7 mouse cellular contexts compared by ENCODE assay signal in the genomic region with DNA sequence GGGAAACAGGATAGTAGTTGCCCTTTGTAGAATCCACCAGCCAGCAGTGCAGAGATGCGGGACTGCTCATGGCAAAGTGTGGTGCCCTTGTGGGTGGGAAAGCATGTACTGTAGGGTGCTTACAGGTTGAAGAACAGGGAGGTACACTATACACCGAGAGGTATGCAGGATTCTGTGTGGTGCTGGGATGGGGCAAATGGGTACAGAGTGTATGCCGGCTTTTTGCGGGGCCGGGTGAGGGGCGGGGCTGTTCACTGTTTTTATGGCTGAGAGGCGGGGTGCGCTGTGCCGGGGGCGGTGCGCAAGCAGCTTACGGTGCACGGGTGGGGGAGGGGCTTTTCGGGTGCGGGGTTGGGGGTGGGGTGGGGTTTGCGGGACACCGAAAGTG. TPM values are rescaled to one million over a fixed set of nuclear protein-coding genes. Genes with fewer than 3 reads are reported as not detected.
A peak's percentile ranks its signal among the peaks of the same experiment; 100 is the strongest.
DNase-seq lines count a peak whose midpoint lies in the region; ATAC-seq lines count a peak whose summit lies in the region.

Gene Mrpl23, plus strand, starts transcription at position 16 of the 388 bp plus-strand sequence.

- H3K9ac ChIP-seq in neural tube, embryonic 11.5 days (ENCODE audit: low read length) = peak within 1 kb of the TSS; percentile 74
- H3K9ac ChIP-seq in embryonic facial prominence, embryonic 15.5 days = peak within 1 kb of the TSS; percentile 80
- peak within 1 kb of the TSS; percentile 73 for H3K9ac ChIP-seq in hindbrain, embryonic 15.5 days
- peak within 1 kb of the TSS; percentile 68 for H3K9ac ChIP-seq in midbrain, embryonic 12.5 days (replicated peaks)

- H3K36me3 ChIP-seq in neural tube, embryonic 11.5 days (ENCODE audit: control insufficient read depth, insufficient read depth, low read length) = no peaks in the 10 kb centered on the region
- peaks cover 7% of the 10 kb centered on the region; the same call in 1 of the 2 replicates for H3K36me3 ChIP-seq in embryonic facial prominence, embryonic 15.5 days
- H3K36me3 ChIP-seq in hindbrain, embryonic 15.5 days = 0 out of 2 replicates have a peak, but pooled peaks cover 2% of the 10 kb centered on the region
- peaks cover 5% of the 10 kb centered on the region for H3K36me3 ChIP-seq in midbrain, embryonic 12.5 days

- H3K27ac ChIP-seq in neural tube, embryonic 11.5 days (ENCODE audit: low read depth, low read length) = peak within 1 kb of the TSS; percentile 67
- peak within 1 kb of the TSS; percentile 97 for H3K27ac ChIP-seq in embryonic facial prominence, embryonic 15.5 days (replicated peaks)
- peak within 1 kb of the TSS; percentile 83 for H3K27ac ChIP-seq in hindbrain, embryonic 15.5 days (replicated peaks)
- H3K27ac ChIP-seq in midbrain, embryonic 12.5 days (replicated peaks) = peak within 1 kb of the TSS; percentile 86

- no peak for DNase-seq in neural tube, embryonic 11.5 days (ENCODE audit: low spot score)
- DNase-seq in neural tube, embryonic 10.5 days (ENCODE audit: extremely low spot score, low spot score) = no peak
- no peak for DNase-seq in cerebellum, adult 11-12 months
- no peak for DNase-seq in spleen, postnatal 4 days (ENCODE audit: low spot score in 2 of 2)

- H3K4me3 ChIP-seq in neural tube, embryonic 11.5 days (ENCODE audit: low read depth, low read length) = peak within 1 kb of the TSS; percentile 58
- peak within 1 kb of the TSS; percentile 65 for H3K4me3 ChIP-seq in embryonic facial prominence, embryonic 15.5 days (replicated peaks)
- peak within 1 kb of the TSS; percentile 87 for H3K4me3 ChIP-seq in hindbrain, embryonic 15.5 days
- peak within 1 kb of the TSS; percentile 75 for H3K4me3 ChIP-seq in midbrain, embryonic 12.5 days

- peak; percentile 64 for ATAC-seq in neural tube, embryonic 11.5 days (ENCODE audit: insufficient read depth, low FRiP score, low TSS enrichment)
- peak; percentile 61 for ATAC-seq in embryonic facial prominence, embryonic 15.5 days (ENCODE audit: insufficient number of reproducible peaks, low FRiP score, low TSS enrichment, low read depth)
- peak; percentile 79 for ATAC-seq in hindbrain, embryonic 15.5 days (ENCODE audit: low FRiP score, low read depth)
- peak; percentile 74 for ATAC-seq in midbrain, embryonic 12.5 days (ENCODE audit: low FRiP score, low read depth)

- WGBS in neural tube, embryonic 11.5 days = 6% methylated on average over 15 of the region's 17 CpGs
- WGBS in embryonic facial prominence, embryonic 15.5 days = 5% methylated on average over 17 of the region's 17 CpGs
- 4% methylated on average over 17 of the region's 17 CpGs for WGBS in hindbrain, embryonic 15.5 days
- WGBS in midbrain, embryonic 12.5 days = 6% methylated on average over 17 of the region's 17 CpGs

- peaks cover 17% of the 10 kb centered on the region; the same call in 1 of the 2 replicates for H3K4me1 ChIP-seq in neural tube, embryonic 11.5 days (ENCODE audit: control insufficient read depth, insufficient read depth, low read length)
- peaks cover 52% of the 10 kb centered on the region for H3K4me1 ChIP-seq in embryonic facial prominence, embryonic 15.5 days
- peaks cover 19% of the 10 kb centered on the region for H3K4me1 ChIP-seq in hindbrain, embryonic 15.5 days (replicated peaks)
- H3K4me1 ChIP-seq in midbrain, embryonic 12.5 days = peaks cover 18% of the 10 kb centered on the region

- peak within 1 kb of the TSS; percentile 56 for H3K4me2 ChIP-seq in neural tube, embryonic 11.5 days (ENCODE audit: low read depth)
- H3K4me2 ChIP-seq in embryonic facial prominence, embryonic 15.5 days (replicated peaks) = peak within 1 kb of the TSS; percentile 86
- H3K4me2 ChIP-seq in hindbrain, embryonic 15.5 days = peak within 1 kb of the TSS; percentile 71
- peak within 1 kb of the TSS; percentile 77 for H3K4me2 ChIP-seq in midbrain, embryonic 12.5 days (replicated peaks)

- no peaks in the 10 kb centered on the region for H3K27me3 ChIP-seq in neural tube, embryonic 11.5 days (ENCODE audit: control insufficient read depth, insufficient read depth, low read length)
- no peaks in the 10 kb centered on the region for H3K27me3 ChIP-seq in embryonic facial prominence, embryonic 15.5 days
- no peaks in the 10 kb centered on the region for H3K27me3 ChIP-seq in hindbrain, embryonic 15.5 days
- H3K27me3 ChIP-seq in midbrain, embryonic 12.5 days = peaks cover 7% of the 10 kb centered on the region; the same call in 1 of the 2 replicates

- H3K9me3 ChIP-seq in neural tube, embryonic 11.5 days (ENCODE audit: control insufficient read depth, low read length) = no peaks in the 10 kb centered on the region
- H3K9me3 ChIP-seq in embryonic facial prominence, embryonic 15.5 days (replicated peaks) = no peaks in the 10 kb centered on the region
- no peaks in the 10 kb centered on the region for H3K9me3 ChIP-seq in hindbrain, embryonic 15.5 days
- no peaks in the 10 kb centered on the region for H3K9me3 ChIP-seq in midbrain, embryonic 12.5 days

RNA-seq across cellular contexts. Expression of gene Mrpl23, which starts in this region (rescaled TPM):
- polyA plus RNA-seq in neural tube, embryonic 11.5 days (2014; fragmentation: Nextera tagmentation; extraction: Ambion mirVana) = 10.6 and 20.0 TPM in 2 replicates
- 28.5 and 32.7 TPM in 2 replicates for polyA plus RNA-seq in embryonic facial prominence, embryonic 15.5 days (2015; fragmentation: Nextera tagmentation; extraction: Ambion mirVana)
- polyA plus RNA-seq in hindbrain, embryonic 15.5 days (2015; fragmentation: Nextera tagmentation; extraction: Ambion mirVana) = 21.1 and 21.6 TPM in 2 replicates
- polyA plus RNA-seq in midbrain, embryonic 12.5 days (2016; fragmentation: Nextera tagmentation; extraction: Ambion mirVana) = 10.3 and 15.0 TPM in 2 replicates
